Mouse (Mus musculus) lung, adult 2 months (tissue): Measurements from ENCODE around the gene Trim33. TPM values are rescaled to one million over a fixed set of nuclear protein-coding genes. Genes with fewer than 3 reads are reported as not detected.
A peak's percentile ranks its signal among the peaks of the same experiment; 100 is the strongest.

Experiments
- DNase-seq: peaks from one replicate; pipeline ENCODE4 v3.0.0; 2022
- H3K4me1 ChIP-seq: fragments of 200-500 bp; 2 replicates; pipeline ENCODE4 v1.6.1; 2011; ENCODE audit warnings: low read length; ENCODE audit not compliant: control insufficient read depth, insufficient read depth
- H3K4me3 ChIP-seq: fragments of 200-500 bp; replicated peaks from 2 replicates; pipeline ENCODE3; 2011; ENCODE audit warnings: low read depth, mild to moderate bottlenecking, control low read depth, low read length; ENCODE audit errors: extremely low read depth
- CTCF ChIP-seq: fragments of 200-500 bp; IDR thresholded peaks from 2 replicates; pipeline ENCODE4 v1.5.1; 2011; ENCODE audit warnings: mild to moderate bottlenecking, low read length, control low read depth; ENCODE audit not compliant: insufficient read depth
- POLR2A ChIP-seq: fragments of 200-500 bp; IDR thresholded peaks from 2 replicates; pipeline ENCODE4 v1.6.1; 2011; ENCODE audit warnings: low read depth, mild to moderate bottlenecking, control low read depth, low read length, borderline replicate concordance; ENCODE audit errors: extremely low read depth
- WGBS: fragments of 180-500 bp; shearing (Covaris S2); methylation state at CpG from one replicate; pipeline ENCODE4 v1.1.7; 2018; 5-methylcytosine and 5-hydroxymethylcytosine counted together
- polyA plus RNA-seq: library from polyadenylated mRNA; depleted of rRNA; stranded (reverse); fragments of >200 nt; gene quantifications from 2 replicates; pipeline ENCODE4 v1.2.3, GENCODE M21; 2012; rRNA removed

Trim33 gene
- 8.0 and 9.7 TPM in 2 replicates for polyA plus RNA-seq

- TF ChIP-seq CTCF (no peak), POLR2A (peak; percentile 90)
- H3K4me3 ChIP-seq = peak within 1 kb of the TSS; percentile 96
- peaks cover 4% of the 10 kb centered on the region; the same call in 1 of the 2 replicates for H3K4me1 ChIP-seq
- DNase-seq = peak; percentile 91
- under 1% methylated on average over 128 of the region's 136 CpGs for WGBS
Measured at GRCm38 (mm10) chr3:103279182-103280149, at the start of gene Trim33. Gene Trim33, plus strand, starts transcription at chr3:103279293.

GRCm38 (mm10) chr3:103232398-103232797 is 46.7 kb upstream of the Trim33 start:
- no peak overlapping the region for H3K4me3 ChIP-seq
- TF ChIP-seq POLR2A = no peak
- WGBS = 72% methylated on average over 4 of the region's 4 CpGs
- DNase-seq = no peak
- no peaks in the 10 kb centered on the region for H3K4me1 ChIP-seq

GRCm38 (mm10) chr3:103241524-103241923 is 37.6 kb upstream of the Trim33 start:
- whole genome bisulfite sequencing = 87% methylated on average over 2 of the region's 2 CpGs
- no peak overlapping the region for H3K4me3 ChIP-seq
- TF ChIP-seq CTCF (no peak), POLR2A (no peak)

GRCm38 (mm10) chr3:103242156-103242555 is 36.9 kb upstream of the Trim33 start:
- H3K4me3 ChIP-seq = no peak overlapping the region
- no peaks in the 10 kb centered on the region for H3K4me1 ChIP-seq
- 95% methylated on average over 3 of the region's 3 CpGs for WGBS
- no peak for DNase-seq
- TF ChIP-seq POLR2A = no peak
- no peak for TF ChIP-seq CTCF

More at GRCm38 (mm10) chr3:103241524-103241923, 37.6 kb upstream of the Trim33 start:
- DNase-seq = no peak
- H3K4me1 ChIP-seq = no peaks in the 10 kb centered on the region

GRCm38 (mm10) chr3:103243491-103243890 is 35.6 kb upstream of the Trim33 start:
- Histone ChIP-seq H3K4me3 (no peak overlapping the region), H3K4me1 (no peaks in the 10 kb centered on the region)
- TF ChIP-seq POLR2A (no peak), CTCF (no peak)
- no peak for DNase-seq
- WGBS = 62% methylated on average over 2 of the region's 2 CpGs

- no peak for TF ChIP-seq POLR2A
- TF ChIP-seq CTCF = no peak
- no peaks in the 10 kb centered on the region for H3K4me1 ChIP-seq
- WGBS = 64% methylated on average over 17 of the region's 17 CpGs
- no peak overlapping the region for H3K4me3 ChIP-seq
- no peak for DNase-seq
Measured at GRCm38 (mm10) chr3:103246627-103247260, 32.3 kb upstream of the Trim33 start.

GRCm38 (mm10) chr3:103256089-103256819 is 22.8 kb upstream of the Trim33 start:
- WGBS = 19% methylated on average over 10 of the region's 10 CpGs
- no peaks in the 10 kb centered on the region for H3K4me1 ChIP-seq
- H3K4me3 ChIP-seq = no peak overlapping the region
- TF ChIP-seq CTCF (no peak), POLR2A (0 out of 2 replicates have a peak, but pooled peaks have one; percentile 5)
- peak; percentile 26 for DNase-seq

GRCm38 (mm10) chr3:103262802-103263417 is 16.2 kb upstream of the Trim33 start:
- Histone ChIP-seq H3K4me3 (no peak overlapping the region), H3K4me1 (no peaks in the 10 kb centered on the region)
- no peak for DNase-seq
- TF ChIP-seq POLR2A = no peak
- TF ChIP-seq CTCF = no peak
- WGBS = 83% methylated on average over 12 of the region's 12 CpGs

GRCm38 (mm10) chr3:103278561-103279181 is 422 bp upstream of the Trim33 start:
- TF ChIP-seq POLR2A (no peak), CTCF (no peak)
- Histone ChIP-seq H3K4me3 (peak overlapping the region; percentile 96), H3K4me1 (0 out of 2 replicates have a peak, but pooled peaks cover 4% of the 10 kb centered on the region)
- WGBS = 7% methylated on average over 11 of the region's 11 CpGs
- DNase-seq = peak; percentile 55
